Mouse (Mus musculus) limb, embryonic 14.5 days (tissue): Measurements from ENCODE around the gene Tgfbrap1. TPM values are rescaled to one million over a fixed set of nuclear protein-coding genes. Genes with fewer than 3 reads are reported as not detected.

Experiments
- ATAC-seq: fragments of 200-750 bp; cut with Nextera tagmentation; 2 replicates; pipeline ENCODE4 v1.8.0; 2017; ENCODE audit warnings: low read depth, moderate number of reproducible peaks, moderate TSS enrichment; ENCODE audit not compliant: low FRiP score
- DNase-seq: peaks from one replicate; pipeline ENCODE4 v3.0.0-alpha.2; 2015; ENCODE audit warnings: low spot score
- H3K27ac ChIP-seq: fragments of 300-500 bp; sonication (generic); replicated peaks from 2 replicates; pipeline ENCODE4 v1.5.1; 2014; ENCODE audit warnings: low read depth, mild to moderate bottlenecking, low read length, moderate library complexity, mixed read lengths
- H3K27me3 ChIP-seq: fragments of 300-500 bp; sonication (generic); 2 replicates; pipeline ENCODE4 v1.6.1; 2014; ENCODE audit warnings: low read length, mixed read lengths; ENCODE audit not compliant: control insufficient read depth, insufficient read depth
- H3K36me3 ChIP-seq: fragments of 300-500 bp; sonication (generic); 2 replicates; pipeline ENCODE4 v1.6.1; 2014; ENCODE audit warnings: mild to moderate bottlenecking, low read length, moderate library complexity, mixed read lengths; ENCODE audit not compliant: control insufficient read depth, insufficient read depth
- H3K4me1 ChIP-seq: fragments of 300-500 bp; sonication (generic); 2 replicates; pipeline ENCODE4 v1.6.1; 2014; ENCODE audit warnings: antibody characterized with exemption, low read length, mixed read lengths; ENCODE audit not compliant: control insufficient read depth, insufficient read depth
- H3K4me2 ChIP-seq: fragments of 300-500 bp; sonication (generic); replicated peaks from 2 replicates; pipeline ENCODE4 v1.6.1; 2014; ENCODE audit warnings: low read depth, mild to moderate bottlenecking, low read length, moderate library complexity; ENCODE audit not compliant: severe bottlenecking
- H3K4me3 ChIP-seq: fragments of 300-500 bp; sonication (generic); replicated peaks from 2 replicates; pipeline ENCODE4 v1.5.1; 2014; ENCODE audit warnings: low read length
- H3K9ac ChIP-seq: fragments of 300-500 bp; sonication (generic); 2 replicates; pipeline ENCODE4 v1.6.1; 2014; ENCODE audit warnings: mild to moderate bottlenecking, low read depth, low read length, moderate library complexity; ENCODE audit not compliant: severe bottlenecking
- H3K9me3 ChIP-seq: fragments of 300-500 bp; sonication (generic); 2 replicates; pipeline ENCODE4 v1.6.1; 2016; ENCODE audit warnings: low read length; ENCODE audit not compliant: control insufficient read depth
- POLR2A ChIP-seq: fragments of 200-500 bp; IDR thresholded peaks from 2 replicates; pipeline ENCODE4 v1.8.0; 2012; ENCODE audit warnings: inconsistent platforms, mild to moderate bottlenecking, moderate library complexity, borderline replicate concordance; ENCODE audit not compliant: insufficient read depth, insufficient read length; ENCODE audit errors: extremely low read depth
- WGBS: fragments of 180-500 bp; shearing (Covaris S2); extraction: QIAGEN DNeasy Blood & Tissue Kit; methylation state at CpG from one replicate; pipeline ENCODE4 v1.1.7; 2014; 5-methylcytosine and 5-hydroxymethylcytosine counted together
- microRNA-seq: library from miRNA; unstranded; fragments of <30 nt; microRNA quantifications from one replicate; pipeline ENCODE4, GENCODE M21; 2016
- polyA plus RNA-seq, 2 experiments: library from polyadenylated mRNA; depleted of rRNA in 1 of 2; stranded (reverse) in 1 of 2; unstranded in 1 of 2; fragments of >200 nt; fragmentation: Nextera tagmentation in 1 of 2; extraction: Ambion mirVana in 1 of 2; gene quantifications; 2 replicates each; pipeline versions ENCODE4 v1.2.1 to v1.2.3; 2012 to 2014

The Tgfbrap1 gene
- polyA plus RNA-seq, 2 experiments = 12.8 to 22.7 TPM

DNA sequence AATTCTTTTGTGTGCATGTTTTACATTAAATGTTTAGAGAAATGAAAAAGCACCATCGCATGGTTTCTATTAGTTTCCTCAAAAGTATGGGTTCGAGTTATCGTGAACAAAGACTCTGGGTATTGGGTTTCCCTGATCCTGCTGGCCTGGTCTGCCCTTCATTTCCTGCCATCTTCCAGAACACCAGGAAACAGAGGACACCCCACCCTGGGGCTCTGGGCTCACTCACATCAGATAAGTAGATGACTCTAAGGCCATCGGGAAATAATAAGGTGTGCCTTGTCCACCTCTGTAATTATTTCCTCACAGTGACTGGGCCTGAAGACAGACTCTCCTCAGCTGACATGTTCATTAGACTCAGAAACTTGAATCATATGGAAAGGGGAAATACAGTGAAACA lies 88.0 kb downstream of the Tgfbrap1 start:
- H3K4me1 ChIP-seq = no peaks in the 10 kb centered on the region
- ATAC-seq = no peak
- H3K4me2 ChIP-seq = no peak overlapping the region
- 46% methylated on average over 4 of the region's 4 CpGs for WGBS
- no peaks in the 10 kb centered on the region for H3K27me3 ChIP-seq
- H3K4me3 ChIP-seq = no peak overlapping the region
- no peaks in the 10 kb centered on the region for H3K36me3 ChIP-seq
- no peaks in the 10 kb centered on the region for H3K9me3 ChIP-seq
- no peak for TF ChIP-seq POLR2A
- no peak overlapping the region for H3K27ac ChIP-seq
- H3K9ac ChIP-seq = no peak overlapping the region
- DNase-seq = no peak

- Histone ChIP-seq H3K27me3 (no peaks in the 10 kb centered on the region), H3K4me3 (no peak overlapping the region), H3K27ac (no peak overlapping the region), H3K36me3 (no peaks in the 10 kb centered on the region), H3K4me2 (no peak overlapping the region), H3K9ac (no peak overlapping the region), H3K4me1 (no peaks in the 10 kb centered on the region), H3K9me3 (no peaks in the 10 kb centered on the region)
- ATAC-seq = no peak
- no peak for DNase-seq
- no peak for TF ChIP-seq POLR2A
- WGBS = 74% methylated on average over 4 of the region's 4 CpGs
Observed at GRCm38 (mm10) chr1:43006524-43006923, 91.9 kb downstream of the Tgfbrap1 start.

DNA sequence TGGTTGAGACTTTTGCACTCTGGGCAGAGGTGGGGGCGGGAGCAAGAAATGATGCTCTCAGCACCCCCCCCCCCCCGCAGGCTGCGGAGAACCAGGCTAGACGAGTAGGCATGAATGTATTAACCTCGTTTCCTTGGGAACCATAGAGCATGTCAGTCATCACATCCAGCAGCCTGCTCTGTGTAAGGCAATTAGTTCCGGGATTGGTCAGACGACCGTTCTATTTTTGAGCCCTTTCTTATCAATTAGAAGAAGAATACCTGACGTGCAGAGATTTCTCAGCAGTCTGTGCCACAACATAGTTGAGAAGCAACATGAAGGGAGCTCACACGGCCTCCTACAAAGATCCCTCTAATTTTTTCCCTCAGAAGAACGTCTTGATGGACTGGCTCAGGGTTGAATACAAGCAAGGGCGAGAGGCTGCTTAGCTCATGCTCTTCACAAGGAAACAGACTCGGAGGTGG lies 92.4 kb downstream of the Tgfbrap1 start:
- Histone ChIP-seq H3K4me1 (no peaks in the 10 kb centered on the region), H3K4me3 (no peak overlapping the region), H3K4me2 (no peak overlapping the region), H3K27me3 (no peaks in the 10 kb centered on the region), H3K9ac (no peak overlapping the region), H3K9me3 (no peaks in the 10 kb centered on the region), H3K36me3 (no peaks in the 10 kb centered on the region), H3K27ac (no peak overlapping the region)
- DNase-seq = no peak
- 48% methylated on average over 13 of the region's 13 CpGs for WGBS
- no peak for ATAC-seq
- TF ChIP-seq POLR2A = no peak

Small RNA genes within 50 kb of the gene (microRNA-seq; reads per million reads assigned to microRNA genes)
- gene Gm24001 = not detected

Other genes with a start within 250 kb of the Tgfbrap1 start
- 43.3 and 53.0 TPM in 2 replicates for gene Mrps9, start 247.4 kb downstream of the Tgfbrap1 start, polyA plus RNA-seq (2012; rRNA removed)
- gene Mrps9, start 247.4 kb downstream of the Tgfbrap1 start, polyA plus RNA-seq (2014; fragmentation: Nextera tagmentation; extraction: Ambion mirVana) = 47.1 and 49.3 TPM in 2 replicates
- 4.8 and 7.3 TPM in 2 replicates for gene Gpr45, start 145.8 kb downstream of the Tgfbrap1 start, polyA plus RNA-seq (2012; rRNA removed)
- gene Gpr45, start 145.8 kb downstream of the Tgfbrap1 start, polyA plus RNA-seq (2014; fragmentation: Nextera tagmentation; extraction: Ambion mirVana) = 6.1 and 8.6 TPM in 2 replicates
- gene AI597479, start 73 bp upstream of the Tgfbrap1 start, polyA plus RNA-seq (2012; rRNA removed) = 20.7 and 22.2 TPM in 2 replicates
- gene AI597479, start 73 bp upstream of the Tgfbrap1 start, polyA plus RNA-seq (2014; fragmentation: Nextera tagmentation; extraction: Ambion mirVana) = 25.9 and 32.9 TPM in 2 replicates
- 22.4 and 23.1 TPM in 2 replicates for gene Fhl2, start 98.3 kb upstream of the Tgfbrap1 start, polyA plus RNA-seq (2012; rRNA removed)
- gene Fhl2, start 98.3 kb upstream of the Tgfbrap1 start, polyA plus RNA-seq (2014; fragmentation: Nextera tagmentation; extraction: Ambion mirVana) = 19.5 and 20.3 TPM in 2 replicates